Mouse (Mus musculus): ENCODE measurements around the gene Olfr498. TPM values are rescaled to one million over a fixed set of nuclear protein-coding genes. Genes with fewer than 3 reads are reported as not detected.

Olfr498 gene
- not detected for total RNA-seq (2021)
- long read RNA-seq, experiment 1, result 0 reads
- long read RNA-seq, experiment 2, result 0 reads

DNA sequence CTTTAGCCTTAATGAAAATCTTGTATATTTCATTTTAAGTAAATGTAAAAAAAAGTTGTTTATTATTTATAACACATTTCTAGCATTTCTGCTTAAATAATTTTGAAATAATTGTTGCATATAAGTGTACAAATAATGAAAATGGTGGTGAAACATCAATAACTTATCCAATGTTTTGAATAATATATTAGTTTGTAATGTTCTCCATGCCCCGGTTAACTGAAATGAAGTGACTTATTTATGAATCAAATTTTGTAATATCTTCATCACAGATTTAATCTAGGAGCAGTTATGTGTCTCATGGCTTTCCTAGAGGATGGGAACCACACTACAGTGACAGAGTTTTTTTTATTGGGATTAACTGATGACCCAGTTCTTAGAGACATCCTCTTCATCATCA lies at the start of gene Olfr498:
Gene Olfr498 (plus strand): TSS at position 301 of the 400 bp plus-strand sequence.
- DNase-seq (ENCODE audit: low spot score in 2 of 2), result no peak

DNA sequence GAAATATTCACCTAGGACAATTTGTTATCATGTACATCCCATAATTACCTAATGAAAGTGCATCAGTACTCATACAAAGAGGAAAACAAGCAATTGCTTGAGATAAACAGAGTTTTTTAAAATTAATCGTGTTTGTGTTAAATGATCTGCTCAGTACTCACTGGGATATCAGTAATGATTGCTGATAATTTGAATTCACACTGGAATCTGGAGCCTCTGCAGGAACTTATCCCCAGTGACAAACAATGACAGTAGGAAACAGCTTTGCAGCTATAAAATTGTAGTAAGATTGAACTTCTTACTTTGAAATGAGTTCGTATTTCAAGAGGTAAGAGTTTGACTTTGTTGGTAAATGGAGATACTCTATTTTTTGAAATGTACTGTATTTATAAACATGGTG lies 45.0 kb upstream of the Olfr498 start, which contains the start of gene Olfr497:
Gene Olfr497 (plus strand): TSS at position 301 of the 400 bp plus-strand sequence.
- no peak for DNase-seq (ENCODE audit: low spot score in 2 of 2)

Other genes with a start within 250 kb of the Olfr498 start
- gene Olfr488, start 207.0 kb upstream of the Olfr498 start, total RNA-seq (2021), result not detected
- not detected for gene Olfr490, start 176.4 kb upstream of the Olfr498 start, total RNA-seq (2021)
- not detected for gene Olfr491, start 151.9 kb upstream of the Olfr498 start, total RNA-seq (2021)
- gene Olfr492, start 141.7 kb upstream of the Olfr498 start, total RNA-seq (2021), result not detected
- gene Olfr493, start 118.3 kb upstream of the Olfr498 start, total RNA-seq (2021), result not detected
- not detected for gene Olfr494, start 100.0 kb upstream of the Olfr498 start, total RNA-seq (2021)
- not detected for gene Olfr495, start 72.2 kb upstream of the Olfr498 start, total RNA-seq (2021)
- gene Olfr497, start 44.9 kb upstream of the Olfr498 start, total RNA-seq (2021), result not detected
- not detected for gene Olfr502, start 59.7 kb downstream of the Olfr498 start, total RNA-seq (2021)
- gene Olfr503, start 79.2 kb downstream of the Olfr498 start, total RNA-seq (2021), result not detected
- gene Olfr504, start 100.5 kb downstream of the Olfr498 start, total RNA-seq (2021), result not detected
- gene Olfr506, start 145.5 kb downstream of the Olfr498 start, total RNA-seq (2021), result not detected
- not detected for gene Olfr507, start 156.5 kb downstream of the Olfr498 start, total RNA-seq (2021)
- not detected for gene Olfr508, start 164.7 kb downstream of the Olfr498 start, total RNA-seq (2021)
- not detected for gene Olfr509, start 186.6 kb downstream of the Olfr498 start, total RNA-seq (2021)
- gene Olfr510, start 201.1 kb downstream of the Olfr498 start, total RNA-seq (2021), result not detected
- not detected for gene Olfr512, start 248.0 kb downstream of the Olfr498 start, total RNA-seq (2021)

All from layer of hippocampus, postnatal 14 days (tissue).